Mouse (Mus musculus): Measurements from ENCODE around the gene Ezh1.

The Ezh1 gene

DNA sequence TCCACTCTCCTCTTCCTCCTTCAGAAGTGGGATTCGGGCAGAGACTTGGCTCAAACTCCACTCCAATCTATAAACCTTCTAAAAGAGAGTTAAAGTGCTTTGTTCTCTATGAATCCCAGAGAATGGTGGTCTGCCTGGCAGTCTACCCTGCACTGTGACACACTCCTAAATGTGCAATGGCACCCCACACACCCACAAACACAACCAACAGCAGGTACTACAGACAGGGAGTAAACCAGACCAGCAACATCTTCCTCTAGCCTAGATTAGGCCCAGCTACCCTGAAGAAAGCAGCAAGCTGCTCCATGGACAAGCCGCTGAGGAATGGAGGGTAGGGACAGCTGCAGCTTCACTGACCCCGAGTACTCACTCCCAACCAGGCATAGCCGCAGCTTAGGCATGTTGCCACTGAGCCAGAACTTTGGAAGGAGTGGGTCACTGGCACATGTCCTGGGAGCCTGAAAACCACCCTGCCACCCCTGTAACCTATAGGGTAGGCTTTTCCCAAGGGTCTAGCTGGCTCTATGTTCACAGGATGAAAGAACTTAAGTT, 34.3 kb downstream of the Ezh1 start:
- Histone ChIP-seq H3K4me3 (replicated peaks; ENCODE audit: low read length) (no peak overlapping the region), H3K9me3 (ENCODE audit: low read length) (no peaks in the 10 kb centered on the region), H3K27me3 (ENCODE audit: insufficient read depth, low read length) (no peaks in the 10 kb centered on the region), H3K4me1 (replicated peaks; ENCODE audit: low read depth, low read length) (peaks cover 43% of the 10 kb centered on the region), H3K36me3 (ENCODE audit: insufficient read depth, low read length) (peaks cover 51% of the 10 kb centered on the region)
- no peak for TF ChIP-seq POU5F1 (IDR thresholded peaks at IDR 0.05; ENCODE audit: borderline replicate concordance, low read length)
- no peak for TF ChIP-seq CTCF (conservative IDR thresholded peaks at IDR 0.05; ENCODE audit: low read length)
- TF ChIP-seq NANOG (IDR thresholded peaks at IDR 0.05; ENCODE audit: borderline replicate concordance, low read length): no peak

DNA sequence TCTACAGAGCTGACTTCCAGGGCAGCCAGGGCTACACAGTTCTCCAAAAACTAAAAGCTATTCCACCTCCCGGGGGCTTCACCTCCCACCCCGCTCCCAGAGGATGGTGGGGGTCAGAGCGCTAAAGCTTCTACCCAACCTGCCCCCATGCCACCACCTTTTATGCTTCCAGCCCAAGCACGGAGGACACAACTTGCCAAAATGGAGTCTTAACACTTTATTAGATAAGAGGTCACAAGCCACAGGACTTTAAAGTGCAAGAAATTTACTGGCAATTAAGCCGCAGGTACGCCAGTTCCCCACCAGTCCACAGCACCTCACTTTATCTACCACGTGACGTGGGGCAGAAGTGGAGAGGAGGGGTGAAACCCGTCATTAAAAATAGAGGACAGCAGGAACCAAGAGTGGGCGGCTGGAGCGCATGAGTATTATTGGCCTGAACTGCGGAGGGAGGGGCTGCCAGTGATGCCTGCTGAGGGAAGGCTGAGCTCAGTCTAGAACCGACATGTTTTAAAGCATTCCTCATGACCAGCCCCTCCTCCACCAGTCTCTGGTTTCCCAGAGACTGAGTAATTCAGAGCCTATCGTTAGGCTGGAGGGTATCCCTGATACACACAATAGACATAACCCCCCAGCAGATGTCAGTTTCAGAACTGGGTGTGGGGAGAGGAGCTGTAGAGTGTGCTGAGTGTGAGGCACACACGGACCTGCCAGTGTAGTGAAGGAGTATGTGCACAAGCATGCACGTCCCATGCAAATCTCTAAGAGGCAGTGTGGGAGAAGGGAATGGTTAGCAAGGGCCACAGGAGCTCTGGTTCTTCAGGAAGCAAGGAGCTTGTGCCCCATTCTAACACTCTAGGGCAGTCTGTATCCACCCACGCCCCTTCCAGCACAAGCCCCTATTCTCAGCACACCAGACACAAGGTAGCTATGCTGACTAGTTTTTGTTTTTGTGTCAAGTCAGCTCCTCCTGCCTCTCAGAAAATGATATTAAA, 35.1 kb downstream of the Ezh1 start:
- Histone ChIP-seq H3K4me1 (replicated peaks; ENCODE audit: low read depth, low read length) (peaks cover 43% of the 10 kb centered on the region), H3K36me3 (ENCODE audit: insufficient read depth, low read length) (peaks cover 43% of the 10 kb centered on the region), H3K4me3 (replicated peaks; ENCODE audit: low read length) (peak overlapping the region; percentile 10; the same call in 1 of the 2 replicates), H3K27me3 (ENCODE audit: insufficient read depth, low read length) (no peaks in the 10 kb centered on the region), H3K9me3 (ENCODE audit: low read length) (no peaks in the 10 kb centered on the region)
- no peak for TF ChIP-seq NANOG (IDR thresholded peaks at IDR 0.05; ENCODE audit: borderline replicate concordance, low read length)
- no peak for TF ChIP-seq POU5F1 (IDR thresholded peaks at IDR 0.05; ENCODE audit: borderline replicate concordance, low read length)
- TF ChIP-seq CTCF (conservative IDR thresholded peaks at IDR 0.05; ENCODE audit: low read length): no peak

DNA sequence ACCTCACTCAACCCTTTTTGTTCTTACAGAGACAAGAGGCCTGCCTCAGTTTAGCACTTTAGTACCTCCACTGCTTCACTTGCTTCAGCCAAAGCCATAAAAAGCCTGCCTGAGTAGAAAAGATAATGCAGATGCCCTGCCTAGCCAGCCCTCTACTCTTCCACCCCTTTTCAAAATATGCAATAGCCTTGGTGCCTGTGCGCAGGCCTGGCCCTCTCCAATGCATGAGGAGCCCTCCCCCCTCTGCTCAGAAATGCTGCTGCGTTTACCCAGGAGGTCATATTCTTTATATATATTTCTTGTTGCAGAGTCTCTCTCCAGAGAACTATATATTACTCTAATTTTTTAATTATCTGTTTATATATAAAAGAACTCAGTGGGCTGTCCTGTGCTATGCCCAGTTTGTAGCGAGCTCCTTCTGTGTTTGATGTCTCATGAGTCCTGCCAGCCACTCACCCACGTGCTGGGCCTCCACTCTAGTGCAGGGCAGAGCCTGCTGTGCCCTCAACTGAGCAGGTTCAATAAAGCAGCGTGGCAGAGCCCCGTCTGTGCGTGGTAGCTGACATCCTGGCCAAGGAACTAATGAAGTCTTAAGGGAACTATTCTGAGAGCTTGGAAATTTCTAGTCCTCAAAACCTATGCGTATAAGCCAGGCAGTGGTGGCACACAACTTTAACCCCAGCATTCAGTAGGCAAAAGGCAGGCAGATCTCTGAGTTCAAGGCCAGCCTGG, 35.9 kb downstream of the Ezh1 start:
- Histone ChIP-seq H3K4me3 (replicated peaks; ENCODE audit: low read length) (0 out of 2 replicates have a peak overlapping the region, but pooled peaks have one; percentile 4), H3K36me3 (ENCODE audit: insufficient read depth, low read length) (peaks cover 34% of the 10 kb centered on the region), H3K9me3 (ENCODE audit: low read length) (no peaks in the 10 kb centered on the region), H3K4me1 (replicated peaks; ENCODE audit: low read depth, low read length) (peaks cover 43% of the 10 kb centered on the region), H3K27me3 (ENCODE audit: insufficient read depth, low read length) (0 out of 2 replicates have a peak, but pooled peaks cover under 1% of the 10 kb centered on the region)
- TF ChIP-seq NANOG (IDR thresholded peaks at IDR 0.05; ENCODE audit: borderline replicate concordance, low read length) (no peak), POU5F1 (IDR thresholded peaks at IDR 0.05; ENCODE audit: borderline replicate concordance, low read length) (no peak), CTCF (conservative IDR thresholded peaks at IDR 0.05; ENCODE audit: low read length) (no peak)

GRCm38 (mm10) chr11:101189495-101190180, 36.6 kb downstream of the Ezh1 start:
- TF ChIP-seq POU5F1 (IDR thresholded peaks at IDR 0.05; ENCODE audit: borderline replicate concordance, low read length) (no peak), NANOG (IDR thresholded peaks at IDR 0.05; ENCODE audit: borderline replicate concordance, low read length) (no peak), CTCF (conservative IDR thresholded peaks at IDR 0.05; ENCODE audit: low read length) (no peak)
- Histone ChIP-seq H3K27me3 (ENCODE audit: insufficient read depth, low read length) (peaks cover 7% of the 10 kb centered on the region), H3K4me1 (replicated peaks; ENCODE audit: low read depth, low read length) (peaks cover 43% of the 10 kb centered on the region), H3K36me3 (ENCODE audit: insufficient read depth, low read length) (peaks cover 28% of the 10 kb centered on the region), H3K4me3 (replicated peaks; ENCODE audit: low read length) (0 out of 2 replicates have a peak overlapping the region, but pooled peaks have one; percentile 4), H3K9me3 (ENCODE audit: low read length) (no peaks in the 10 kb centered on the region)

DNA sequence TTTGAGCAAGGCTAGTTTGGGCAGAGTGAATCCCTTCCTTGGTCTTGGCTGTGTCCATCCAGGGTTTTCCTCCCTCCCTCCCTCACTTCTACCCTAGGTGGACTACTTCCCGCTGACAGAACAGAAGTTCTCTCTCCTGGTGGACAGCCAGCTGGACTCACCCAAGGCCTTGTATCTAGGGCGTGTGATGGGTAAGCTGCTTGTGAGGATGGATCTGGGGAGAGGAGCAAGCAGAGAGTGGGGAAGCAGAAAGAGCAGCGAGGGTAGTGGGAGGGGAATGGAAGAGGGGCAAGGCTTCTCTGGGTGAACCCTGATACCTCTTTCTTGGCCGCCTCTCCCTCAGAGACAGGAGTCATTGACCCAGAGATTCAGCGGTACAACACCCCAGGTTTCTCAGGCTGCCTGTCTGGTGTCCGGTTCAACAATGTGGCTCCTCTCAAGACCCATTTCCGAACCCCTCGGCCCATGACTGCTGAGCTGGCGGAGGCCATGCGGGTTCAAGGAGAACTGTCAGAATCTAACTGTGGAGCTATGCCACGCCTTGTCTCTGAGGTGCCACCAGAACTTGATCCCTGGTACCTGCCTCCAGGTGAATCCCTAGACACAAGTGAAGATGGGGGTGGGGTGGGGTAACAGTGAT, 38.0 kb downstream of the Ezh1 start:
- Histone ChIP-seq H3K9me3 (ENCODE audit: low read length) (no peaks in the 10 kb centered on the region), H3K4me3 (replicated peaks; ENCODE audit: low read length) (no peak overlapping the region), H3K36me3 (ENCODE audit: insufficient read depth, low read length) (peaks cover 15% of the 10 kb centered on the region), H3K4me1 (replicated peaks; ENCODE audit: low read depth, low read length) (peaks cover 43% of the 10 kb centered on the region), H3K27me3 (ENCODE audit: insufficient read depth, low read length) (peaks cover 15% of the 10 kb centered on the region)
- TF ChIP-seq POU5F1 (IDR thresholded peaks at IDR 0.05; ENCODE audit: borderline replicate concordance, low read length): no peak
- TF ChIP-seq CTCF (conservative IDR thresholded peaks at IDR 0.05; ENCODE audit: low read length): no peak
- no peak for TF ChIP-seq NANOG (IDR thresholded peaks at IDR 0.05; ENCODE audit: borderline replicate concordance, low read length)

- no peak overlapping the region for H3K4me3 ChIP-seq (replicated peaks; ENCODE audit: low read length)
- peaks cover 7% of the 10 kb centered on the region for H3K36me3 ChIP-seq (ENCODE audit: insufficient read depth, low read length)
- no peaks in the 10 kb centered on the region for H3K9me3 ChIP-seq (ENCODE audit: low read length)
- H3K4me1 ChIP-seq (replicated peaks; ENCODE audit: low read depth, low read length): peaks cover 43% of the 10 kb centered on the region
- H3K27me3 ChIP-seq (ENCODE audit: insufficient read depth, low read length): peaks cover 22% of the 10 kb centered on the region
- TF ChIP-seq POU5F1 (IDR thresholded peaks at IDR 0.05; ENCODE audit: borderline replicate concordance, low read length) (no peak), NANOG (IDR thresholded peaks at IDR 0.05; ENCODE audit: borderline replicate concordance, low read length) (no peak), CTCF (conservative IDR thresholded peaks at IDR 0.05; ENCODE audit: low read length) (no peak)
Measured at GRCm38 (mm10) chr11:101187541-101187940, 38.7 kb downstream of the Ezh1 start.

DNA sequence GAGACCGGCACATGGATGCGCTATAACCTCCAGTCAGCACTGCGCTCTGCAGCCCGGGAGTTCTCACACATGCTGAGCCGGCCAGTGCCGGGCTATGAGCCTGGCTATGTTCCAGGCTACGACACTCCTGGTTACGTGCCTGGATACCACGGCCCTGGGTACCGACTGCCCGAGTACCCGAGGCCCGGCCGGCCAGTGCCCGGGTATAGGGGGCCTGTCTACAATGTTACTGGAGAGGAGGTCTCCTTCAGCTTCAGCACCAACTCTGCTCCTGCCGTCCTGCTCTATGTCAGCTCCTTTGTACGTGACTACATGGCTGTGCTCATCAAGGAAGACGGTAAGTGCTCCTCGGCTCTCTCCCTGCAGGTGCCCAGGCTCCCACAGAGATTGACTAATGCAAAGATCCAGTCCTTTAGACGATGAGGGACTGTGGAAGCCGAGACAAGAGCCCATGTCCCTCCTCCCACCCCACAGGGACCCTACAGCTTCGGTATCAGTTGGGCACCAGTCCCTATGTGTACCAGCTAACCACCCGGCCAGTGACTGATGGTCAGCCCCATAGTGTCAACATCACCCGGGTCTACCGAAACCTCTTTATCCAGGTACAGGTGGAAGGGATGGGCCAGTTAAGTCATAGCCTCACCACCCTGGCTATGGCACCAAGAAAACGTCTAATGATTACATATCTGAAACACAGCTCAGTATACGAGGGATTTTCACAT, 39.6 kb downstream of the Ezh1 start:
- no peak for TF ChIP-seq CTCF (conservative IDR thresholded peaks at IDR 0.05; ENCODE audit: low read length)
- TF ChIP-seq NANOG (IDR thresholded peaks at IDR 0.05; ENCODE audit: borderline replicate concordance, low read length): no peak
- TF ChIP-seq POU5F1 (IDR thresholded peaks at IDR 0.05; ENCODE audit: borderline replicate concordance, low read length): no peak

More for the DNA sequence above, 39.6 kb downstream of the Ezh1 start:
- H3K4me1 ChIP-seq (replicated peaks; ENCODE audit: low read depth, low read length): peaks cover 37% of the 10 kb centered on the region
- no peaks in the 10 kb centered on the region for H3K9me3 ChIP-seq (ENCODE audit: low read length)
- H3K4me3 ChIP-seq (replicated peaks; ENCODE audit: low read length): no peak overlapping the region
- peaks cover 30% of the 10 kb centered on the region for H3K27me3 ChIP-seq (ENCODE audit: insufficient read depth, low read length)
- H3K36me3 ChIP-seq (ENCODE audit: insufficient read depth, low read length): no peaks in the 10 kb centered on the region
